Mouse (Mus musculus) right cerebral cortex, postnatal 36 days (tissue): Measurements from ENCODE around the gene Ppa2.

Experiments used
- DNase-seq, 2 experiments: peaks; one replicate each; pipeline ENCODE4 v3.0.0; 2022; ENCODE audit warnings: low spot score in 2 of 2, mixed read lengths in 1 of 2

Ppa2 gene

DNA sequence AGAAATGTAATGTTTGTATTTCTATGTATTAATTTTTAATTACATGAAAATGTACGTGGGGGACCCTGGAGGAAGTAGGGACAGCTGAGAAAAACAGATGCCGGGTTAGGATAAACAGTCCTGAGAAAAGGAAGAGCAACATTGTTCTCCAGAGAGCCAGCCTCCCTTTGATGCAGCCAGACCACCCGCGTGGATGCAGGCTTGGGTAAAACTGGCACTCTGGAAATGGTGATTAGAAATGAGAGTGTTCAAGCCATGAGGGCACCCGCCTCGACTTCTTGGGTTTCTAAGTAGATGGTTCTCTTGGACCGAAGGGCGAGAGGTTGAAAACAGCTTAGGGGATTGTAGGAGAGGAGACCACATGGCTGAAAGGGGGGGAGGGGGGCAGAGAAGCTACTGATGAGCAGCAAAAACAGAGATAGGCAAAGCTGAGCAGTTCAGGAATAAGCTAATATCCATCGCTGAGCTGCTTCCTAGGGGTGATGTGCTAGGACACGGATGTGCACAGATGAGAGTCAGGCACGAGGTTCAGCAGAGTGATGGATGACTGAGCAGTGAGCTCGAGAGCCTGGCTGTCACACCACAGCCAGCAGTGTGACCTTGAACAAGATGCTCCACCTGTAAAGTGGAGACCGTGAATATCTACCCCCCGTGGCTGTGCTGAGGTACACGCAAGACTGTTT lies 21.4 kb downstream of the Ppa2 start:
- DNase-seq: no peak

DNA sequence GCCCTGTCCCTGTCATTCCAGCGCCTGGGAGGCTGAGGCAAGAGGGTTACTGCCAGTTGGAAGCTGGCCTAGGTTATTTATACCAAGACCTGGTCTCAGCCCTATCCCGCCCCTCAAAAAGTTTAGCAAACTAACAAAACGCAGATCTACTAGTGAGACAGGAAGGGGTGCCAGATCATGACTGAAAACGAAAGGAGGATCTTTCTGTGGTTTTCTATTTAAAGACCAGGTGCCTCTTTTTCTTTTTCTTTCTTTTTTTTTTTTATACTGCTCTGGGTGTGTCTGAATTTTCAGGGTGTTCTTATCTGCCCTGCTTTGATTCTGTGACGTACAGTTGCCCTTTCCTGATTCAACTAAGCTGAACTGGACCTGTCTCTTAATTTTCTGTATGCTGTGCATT lies 22.4 kb downstream of the Ppa2 start:
- no peak for DNase-seq

DNA sequence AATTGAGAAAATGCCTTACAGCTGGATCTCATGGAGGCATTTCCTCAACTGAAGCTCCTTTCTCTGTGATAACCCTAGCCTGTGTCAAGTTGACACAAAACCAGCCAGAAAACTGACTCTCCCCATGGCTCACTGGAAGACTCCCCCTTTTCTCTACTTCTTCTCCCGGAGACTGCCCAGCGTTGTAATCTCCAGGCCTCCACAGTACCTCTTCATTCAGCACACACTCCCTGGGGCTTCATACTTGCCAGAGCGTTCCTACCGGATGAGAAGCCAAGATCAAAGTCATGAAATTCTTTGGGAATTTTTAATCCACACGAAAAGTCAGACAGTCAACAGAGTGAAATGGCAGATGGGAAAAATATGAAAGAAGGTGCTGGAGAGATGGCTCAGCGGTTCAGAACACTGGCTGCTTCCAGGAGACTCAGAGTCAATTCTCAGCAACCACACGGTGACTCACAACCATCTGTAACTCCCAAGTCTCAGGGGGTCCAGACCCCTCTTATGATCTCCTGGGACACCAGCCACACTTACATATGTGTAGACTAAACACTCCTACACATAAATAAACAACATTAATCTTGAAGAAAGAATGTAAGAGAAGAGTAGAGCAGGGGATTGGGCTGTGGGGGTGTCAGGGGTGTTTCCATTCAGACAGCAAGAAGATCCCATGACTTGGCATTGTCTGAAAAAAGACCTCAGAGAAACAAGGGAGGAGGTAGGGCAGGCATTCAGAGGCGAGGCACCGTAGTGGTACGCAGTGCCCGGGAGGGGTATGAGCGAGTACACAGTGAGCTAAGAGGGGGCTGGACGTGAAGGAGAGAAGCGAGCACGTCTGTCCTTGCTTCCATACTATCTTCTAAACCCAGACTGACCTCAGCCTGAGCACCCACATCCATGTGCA lies 23.6 kb downstream of the Ppa2 start:
- DNase-seq: no peak

- no peak for DNase-seq
These were observed 24.8 kb downstream of the Ppa2 start for GRCm38 (mm10) chr3:133334691-133335090.

- DNase-seq: no peak
These were observed 25.3 kb downstream of the Ppa2 start for GRCm38 (mm10) chr3:133335166-133335565.

DNA sequence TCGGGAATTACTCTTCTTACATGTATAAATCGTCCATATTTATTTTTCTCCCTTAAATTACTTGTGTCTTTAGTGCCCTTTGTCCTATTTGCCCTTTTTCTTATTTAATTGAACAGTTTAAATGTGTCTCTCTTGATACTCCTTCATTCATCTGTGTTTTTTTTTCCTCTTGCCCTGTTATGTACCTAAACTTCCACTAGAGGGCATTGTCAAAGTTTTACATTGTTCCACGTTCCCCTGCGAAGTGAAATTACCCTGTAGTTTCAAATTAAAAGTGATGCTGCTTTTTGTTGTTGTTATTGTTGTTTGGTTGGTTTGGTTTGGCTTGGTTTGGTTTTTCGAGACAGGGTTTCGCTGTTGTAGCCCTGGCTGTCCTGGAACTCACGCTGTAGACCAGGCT lies 26.5 kb downstream of the Ppa2 start:
- DNase-seq: no peak

DNA sequence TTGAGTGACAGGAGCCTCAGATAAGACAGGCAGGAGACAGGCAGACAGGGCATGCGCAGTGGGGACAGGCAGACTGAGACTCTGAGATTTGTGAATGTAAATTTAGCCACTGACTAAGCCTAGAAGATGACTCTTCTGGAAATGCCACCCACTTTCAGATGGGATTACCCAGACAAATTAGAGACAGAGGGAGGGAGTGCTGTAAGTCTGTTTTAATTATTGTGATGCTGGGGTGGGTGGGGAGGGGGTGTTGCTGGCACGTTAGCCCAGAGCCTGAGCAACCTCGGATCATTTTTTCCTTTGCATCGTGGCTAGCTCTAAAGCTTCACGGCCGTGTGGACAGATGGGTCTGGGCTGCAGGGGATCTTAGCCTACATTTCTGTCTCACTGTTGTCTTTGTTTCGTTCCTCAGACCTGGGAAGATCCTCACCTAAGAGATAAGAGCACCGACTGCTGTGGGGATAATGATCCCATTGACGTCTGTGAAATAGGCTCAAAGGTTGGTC lies 29.0 kb downstream of the Ppa2 start:
- peak; percentile 75 to 79 for DNase-seq

DNA sequence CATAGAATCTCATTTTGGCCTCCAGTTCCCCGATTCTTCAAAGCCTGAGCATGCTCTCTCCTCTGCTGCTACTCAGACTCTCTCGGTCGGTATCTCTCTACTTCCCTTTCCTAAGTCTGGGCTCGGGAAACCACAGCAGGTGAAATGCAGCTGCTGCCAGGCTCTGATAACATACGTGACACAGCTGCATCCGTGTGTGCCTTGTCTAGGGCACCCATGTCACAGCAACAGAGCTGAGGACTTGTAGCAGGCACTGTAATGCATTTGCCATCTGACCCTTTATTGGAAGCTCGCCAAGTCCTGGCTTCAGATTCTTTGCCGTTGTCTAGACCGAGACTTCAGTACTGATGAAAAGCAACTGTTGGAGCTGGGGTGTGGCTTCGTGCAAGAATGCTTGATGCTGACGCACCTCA lies 29.5 kb downstream of the Ppa2 start:
- no peak for DNase-seq

DNA sequence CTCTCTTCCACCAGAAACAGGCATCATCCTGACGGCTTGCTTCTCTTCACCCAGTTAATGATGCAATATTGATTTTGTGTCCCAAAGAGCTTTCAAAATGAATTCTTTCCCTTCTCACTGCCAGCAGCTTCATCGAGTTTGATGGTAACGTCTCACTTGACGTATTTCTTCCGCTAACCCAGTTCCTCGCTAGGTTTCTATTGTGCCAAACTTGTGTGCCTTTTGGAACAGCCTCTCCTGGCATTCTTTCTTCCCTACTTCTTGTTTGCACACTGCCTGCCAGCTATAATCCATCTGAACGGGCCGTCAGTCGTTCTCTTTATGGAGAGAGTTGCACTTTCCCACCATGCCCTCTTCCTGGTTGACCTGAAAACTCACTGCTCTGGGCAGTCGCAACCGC lies 31.2 kb downstream of the Ppa2 start:
- DNase-seq: no peak

- no peak for DNase-seq
These were observed 37.6 kb downstream of the Ppa2 start for GRCm38 (mm10) chr3:133347535-133347934.

GRCm38 (mm10) chr3:133348847-133349246 lies 38.9 kb downstream of the Ppa2 start:
- no peak for DNase-seq

GRCm38 (mm10) chr3:133357426-133357974 lies 47.6 kb downstream of the Ppa2 start:
- no peak for DNase-seq

- no peak for DNase-seq
These were observed 48.1 kb downstream of the Ppa2 start for GRCm38 (mm10) chr3:133357977-133358376.

GRCm38 (mm10) chr3:133361406-133361805 lies 51.5 kb downstream of the Ppa2 start:
- no peak for DNase-seq

- no peak for DNase-seq
These were observed 54.2 kb downstream of the Ppa2 start for GRCm38 (mm10) chr3:133364138-133364537.

GRCm38 (mm10) chr3:133366096-133366495 lies 56.2 kb downstream of the Ppa2 start:
- DNase-seq: no peak

GRCm38 (mm10) chr3:133378174-133378573 lies 68.3 kb downstream of the Ppa2 start:
- no peak for DNase-seq

DNA sequence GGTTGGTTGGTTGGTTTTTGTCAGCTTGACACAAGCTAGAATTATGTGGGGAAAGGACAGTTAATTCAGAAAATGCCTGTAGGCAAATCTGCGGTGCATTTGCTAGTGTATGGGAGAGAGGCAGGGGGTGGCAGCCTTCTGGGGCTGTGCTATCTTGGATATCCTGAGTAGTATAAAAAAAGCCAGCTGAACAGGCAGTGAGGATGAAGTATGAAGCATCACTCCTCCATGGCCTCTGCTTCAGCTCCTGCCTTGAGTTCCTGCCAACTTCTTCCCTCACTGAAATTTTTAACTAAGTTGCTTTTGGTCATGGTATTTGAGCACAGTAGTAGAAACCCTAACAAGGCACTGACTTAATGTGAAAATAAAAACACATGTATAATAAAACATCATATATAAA lies 70.1 kb downstream of the Ppa2 start:
- peak; percentile 7 to 27 for DNase-seq

GRCm38 (mm10) chr3:133381519-133381918 lies 71.6 kb downstream of the Ppa2 start:
- no peak for DNase-seq

DNA sequence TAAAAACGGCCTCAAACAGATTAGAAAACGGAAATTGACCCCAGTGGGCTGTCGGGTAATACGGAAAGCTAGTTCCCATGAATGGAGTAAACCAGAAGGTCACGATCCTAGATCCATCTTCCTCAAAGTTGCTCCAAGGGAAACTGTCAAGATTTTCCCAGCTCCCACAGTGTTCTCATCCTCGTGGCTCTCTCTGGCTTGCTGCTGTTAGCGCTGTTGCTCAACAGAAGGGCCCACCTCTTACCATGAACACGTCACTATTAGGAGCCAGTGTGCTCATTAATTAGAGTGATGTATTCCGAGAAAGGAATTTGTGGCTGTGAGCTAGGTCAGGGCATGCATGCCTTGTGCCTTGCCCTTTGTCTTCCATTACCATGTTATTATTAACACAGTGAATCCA lies 72.2 kb downstream of the Ppa2 start:
- no peak for DNase-seq

DNA sequence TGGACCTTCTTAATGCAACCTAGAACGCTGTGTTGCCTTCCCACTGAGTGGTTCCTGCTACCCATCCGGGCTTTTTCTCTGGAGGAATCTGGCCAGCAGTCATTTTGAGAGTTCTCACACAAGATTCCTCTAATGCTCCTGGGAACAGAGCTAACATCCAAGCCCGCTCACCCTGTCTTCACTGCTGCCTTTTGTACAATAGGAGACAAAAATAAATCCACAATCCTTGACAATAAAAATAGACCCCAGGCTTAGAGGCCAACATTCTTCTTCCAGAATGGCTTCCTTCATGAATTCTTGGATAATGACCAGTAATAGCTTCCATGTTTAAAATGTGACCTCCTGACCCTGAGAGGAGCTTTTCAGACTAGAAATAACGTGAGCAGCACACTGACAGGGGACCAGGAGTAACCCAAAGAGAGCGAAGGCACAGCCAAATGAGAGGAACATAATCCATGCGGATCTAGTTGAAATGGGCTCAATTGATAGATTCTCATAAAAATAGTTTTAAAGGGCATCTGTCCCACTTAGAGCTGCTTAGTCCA lies 74.3 kb downstream of the Ppa2 start:
- no peak for DNase-seq

GRCm38 (mm10) chr3:133387283-133387682 lies 77.4 kb downstream of the Ppa2 start:
- DNase-seq: no peak
